Mouse (Mus musculus): ENCODE measurements around the gene Actl7b. TPM values are rescaled to one million over a fixed set of nuclear protein-coding genes. Genes with fewer than 3 reads are reported as not detected.

Actl7b gene
- total RNA-seq, 2 experiments from 2014 or later = 0.26 TPM; not detected in 1

GRCm38 (mm10) chr4:56716801-56717200 lies 24.4 kb downstream of the Actl7b start:
- no peak for DNase-seq (ENCODE audit: low spot score in 2 of 2)

- DNase-seq (ENCODE audit: low spot score in 2 of 2) = no peak
These were observed 28.1 kb downstream of the Actl7b start for GRCm38 (mm10) chr4:56713155-56713554.

- no peak for DNase-seq (ENCODE audit: low spot score in 2 of 2)
These were observed 39.0 kb downstream of the Actl7b start for GRCm38 (mm10) chr4:56702234-56702633.

GRCm38 (mm10) chr4:56698671-56699070 lies 42.6 kb downstream of the Actl7b start:
- DNase-seq (ENCODE audit: low spot score in 2 of 2) = no peak

DNA sequence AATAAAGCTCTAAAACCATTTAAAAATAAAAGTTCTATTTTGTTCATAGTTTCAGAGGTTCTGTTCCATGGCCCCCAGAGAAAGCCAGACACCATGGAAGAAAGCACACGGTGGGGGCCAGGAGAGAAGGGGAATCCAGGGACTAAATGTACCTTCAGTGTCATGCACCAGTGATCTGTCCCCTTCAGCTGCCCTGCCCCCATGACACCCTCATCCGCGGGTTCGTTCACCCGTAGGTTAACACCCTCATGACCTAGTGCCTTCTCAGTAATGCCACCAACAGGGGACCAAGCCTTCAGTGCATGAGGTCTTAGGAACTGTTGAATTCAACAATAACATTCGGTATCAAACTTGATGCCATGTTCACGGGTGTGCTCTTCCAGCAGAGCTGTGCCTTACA lies 44.8 kb downstream of the Actl7b start:
- no peak for DNase-seq (ENCODE audit: low spot score in 2 of 2)

Other genes with a start within 250 kb of the Actl7b start
- gene Gm26657, start 1.4 kb downstream of the Actl7b start, total RNA-seq (2021) = not detected
- not detected for gene Actl7a, start 2.0 kb upstream of the Actl7b start, total RNA-seq (2021)
- 10 to 100 TPM; 63.0 to 63.6 TPM for gene Elp1, start 60.9 kb upstream of the Actl7b start, total RNA-seq (2021)
- gene Fam206a, start 60.9 kb upstream of the Actl7b start, total RNA-seq (2021) = 10 to 100 TPM; 17.6 to 19.1 TPM
- 10 to 100 TPM; 17.4 to 18.9 TPM for gene Ctnnal1, start 123.7 kb upstream of the Actl7b start, total RNA-seq (2021)
- gene Tmem245, start 206.0 kb upstream of the Actl7b start, total RNA-seq (2021) = 10 to 100 TPM; 28.1 to 28.7 TPM
- 100 to 1,000 TPM; 161 to 167 TPM for gene Frrs1l, start 248.9 kb upstream of the Actl7b start, total RNA-seq (2021)